Mouse (Mus musculus) lung, embryonic 16.5 days (tissue): ENCODE data around the gene Dnajc16. TPM values are rescaled to one million over a fixed set of nuclear protein-coding genes. Genes with fewer than 3 reads are reported as not detected.

Source experiments
- ATAC-seq: fragments of 200-750 bp; cut with Nextera tagmentation; 2 replicates; pipeline ENCODE4 v1.8.0; 2017; ENCODE audit warnings: low read depth, mild to moderate bottlenecking, moderate library complexity
- H3K27ac ChIP-seq: fragments of 300-500 bp; sonication (generic); 2 replicates; pipeline ENCODE4 v1.5.1; 2014; ENCODE audit warnings: mild to moderate bottlenecking, control low read depth, low read length
- H3K27me3 ChIP-seq: fragments of 300-500 bp; sonication (generic); 2 replicates; pipeline ENCODE4 v1.6.1; 2014; ENCODE audit warnings: low read depth, low read length, mixed read lengths; ENCODE audit not compliant: control insufficient read depth, insufficient read depth
- H3K36me3 ChIP-seq: fragments of 300-500 bp; sonication (generic); 2 replicates; pipeline ENCODE4 v1.6.1; 2014; ENCODE audit warnings: low read length; ENCODE audit not compliant: control insufficient read depth, insufficient read depth
- H3K4me1 ChIP-seq: fragments of 300-500 bp; sonication (generic); replicated peaks from 2 replicates; pipeline ENCODE4 v1.6.1; 2014; ENCODE audit warnings: low read length, mixed read lengths; ENCODE audit not compliant: control insufficient read depth, insufficient read depth
- H3K4me2 ChIP-seq: fragments of 300-500 bp; sonication (generic); 2 replicates; pipeline ENCODE4 v1.6.1; 2014; ENCODE audit warnings: low read depth, low read length, control low read depth
- H3K4me3 ChIP-seq: fragments of 300-500 bp; sonication (generic); 2 replicates; pipeline ENCODE4 v1.5.1; 2014; ENCODE audit warnings: mild to moderate bottlenecking, low read length, control low read depth
- H3K9ac ChIP-seq: fragments of 300-500 bp; sonication (generic); 2 replicates; pipeline ENCODE4 v1.6.1; 2014; ENCODE audit warnings: low read length, control low read depth
- H3K9me3 ChIP-seq: fragments of 300-500 bp; sonication (generic); 2 replicates; pipeline ENCODE4 v1.6.1; 2016; ENCODE audit warnings: low read length; ENCODE audit not compliant: control insufficient read depth
- WGBS: fragments of 180-500 bp; shearing (Covaris S2); extraction: QIAGEN DNeasy Blood & Tissue Kit; methylation state at CpG from one replicate; pipeline ENCODE4 v1.1.7; 2014; 5-methylcytosine and 5-hydroxymethylcytosine counted together
- polyA plus RNA-seq: library from polyadenylated mRNA; unstranded; fragments of >200 nt; fragmentation: Nextera tagmentation; extraction: Ambion mirVana; gene quantifications from 2 replicates; pipeline ENCODE4 v1.2.1, GENCODE M21; 2015

Gene Dnajc16
- polyA plus RNA-seq, 1 experiment from 2014 or later = 4.3 TPM

- 21% methylated on average over 9 of the region's 9 CpGs for WGBS
- no peaks in the 10 kb centered on the region for H3K27me3 ChIP-seq
- no peaks in the 10 kb centered on the region for H3K4me1 ChIP-seq
- H3K36me3 ChIP-seq = no peaks in the 10 kb centered on the region
- H3K9ac ChIP-seq = no peak overlapping the region
- H3K27ac ChIP-seq = no peak overlapping the region
- H3K9me3 ChIP-seq = no peaks in the 10 kb centered on the region
- 0 out of 2 replicates have a peak, but pooled peaks have one; percentile 34 for ATAC-seq
- H3K4me2 ChIP-seq = no peak overlapping the region
- no peak overlapping the region for H3K4me3 ChIP-seq
Measured at GRCm38 (mm10) chr4:141741856-141742255, 48.9 kb downstream of the Dnajc16 start.

- no peak overlapping the region for H3K9ac ChIP-seq
- H3K36me3 ChIP-seq = no peaks in the 10 kb centered on the region
- 49% methylated on average over 8 of the region's 8 CpGs for WGBS
- no peak for ATAC-seq
- H3K4me2 ChIP-seq = no peak overlapping the region
- H3K9me3 ChIP-seq = no peaks in the 10 kb centered on the region
- no peak overlapping the region for H3K4me3 ChIP-seq
- no peak overlapping the region for H3K27ac ChIP-seq
- H3K27me3 ChIP-seq = no peaks in the 10 kb centered on the region
- peaks cover 4% of the 10 kb centered on the region for H3K4me1 ChIP-seq
Measured at GRCm38 (mm10) chr4:141738015-141738414, 52.7 kb downstream of the Dnajc16 start.

- no peak overlapping the region for H3K9ac ChIP-seq
- H3K9me3 ChIP-seq = no peaks in the 10 kb centered on the region
- no peak overlapping the region for H3K4me3 ChIP-seq
- no peak overlapping the region for H3K4me2 ChIP-seq
- H3K4me1 ChIP-seq = peaks cover 4% of the 10 kb centered on the region
- no peaks in the 10 kb centered on the region for H3K36me3 ChIP-seq
- no peak for ATAC-seq
- H3K27ac ChIP-seq = no peak overlapping the region
- 63% methylated on average over 4 of the region's 4 CpGs for WGBS
- no peaks in the 10 kb centered on the region for H3K27me3 ChIP-seq
Measured at GRCm38 (mm10) chr4:141736856-141737255, 53.9 kb downstream of the Dnajc16 start.

DNA sequence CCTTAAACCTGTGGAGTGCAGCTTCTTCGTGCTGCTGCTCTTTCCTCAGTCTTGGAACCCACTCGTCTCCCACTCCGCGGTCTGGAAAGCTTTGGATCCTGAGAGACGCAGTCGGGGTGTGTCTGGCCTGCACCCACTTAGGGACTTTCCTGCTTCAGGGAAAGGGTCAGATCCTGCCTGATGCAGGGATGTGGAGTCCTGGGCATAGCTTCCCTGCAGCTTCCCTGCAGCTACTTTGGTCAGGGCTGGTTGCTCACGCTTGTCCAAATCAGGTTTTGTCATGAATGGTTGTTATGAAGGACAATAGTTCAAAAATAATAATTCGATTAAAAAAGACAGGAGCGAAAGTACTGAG, 55.5 kb downstream of the Dnajc16 start:
- H3K9me3 ChIP-seq = no peaks in the 10 kb centered on the region
- 25% methylated on average over 9 of the region's 9 CpGs for WGBS
- peak overlapping the region; percentile 37 for H3K27ac ChIP-seq
- H3K4me3 ChIP-seq = peak overlapping the region; percentile 39; the same call in 1 of the 2 replicates
- no peak overlapping the region for H3K9ac ChIP-seq
- no peaks in the 10 kb centered on the region for H3K27me3 ChIP-seq
- ATAC-seq = peak; percentile 4; the same call in 1 of the 2 replicates
- H3K4me1 ChIP-seq = peaks cover 4% of the 10 kb centered on the region
- peak overlapping the region; percentile 54 for H3K4me2 ChIP-seq
- no peaks in the 10 kb centered on the region for H3K36me3 ChIP-seq

DNA sequence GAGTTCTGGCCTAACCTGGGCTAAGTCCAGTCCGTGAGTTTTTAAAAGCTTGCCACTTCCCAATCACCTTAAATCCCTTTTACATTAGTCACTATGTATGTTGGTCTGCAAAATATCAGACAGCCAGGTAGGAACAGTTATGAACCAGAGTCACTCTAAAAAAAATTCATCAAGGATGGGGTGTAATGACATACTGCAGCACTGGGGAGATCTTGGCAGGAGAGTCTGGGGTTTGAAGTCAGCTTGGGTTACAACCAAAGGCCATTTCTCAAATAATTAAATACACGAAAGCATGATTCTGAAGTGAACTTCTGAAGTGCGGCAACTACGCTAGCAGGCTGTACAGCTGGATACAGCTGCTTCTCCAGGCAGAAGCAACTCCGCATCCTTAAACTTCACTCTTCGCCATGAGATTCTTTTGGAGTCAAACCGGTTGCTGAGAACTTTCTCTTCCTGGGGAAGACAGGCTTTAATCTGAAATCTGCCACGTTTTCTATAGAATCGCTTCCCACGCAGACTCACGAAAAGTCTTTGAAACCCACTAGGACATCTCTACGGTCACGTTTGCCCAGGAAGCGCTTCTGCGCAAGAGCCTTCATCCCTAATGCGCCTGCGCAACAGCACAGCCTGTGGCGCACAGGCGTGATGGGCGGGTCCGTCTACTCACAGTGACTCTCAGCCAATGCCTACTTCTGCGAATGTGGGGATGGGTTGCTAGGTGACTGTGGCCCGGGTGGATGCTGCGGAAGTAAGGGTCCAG, 56.1 kb downstream of the Dnajc16 start:
- no peaks in the 10 kb centered on the region for H3K36me3 ChIP-seq
- H3K27me3 ChIP-seq = no peaks in the 10 kb centered on the region
- H3K9me3 ChIP-seq = no peaks in the 10 kb centered on the region
- 5% methylated on average over 24 of the region's 24 CpGs for WGBS
- peak overlapping the region; percentile 54 for H3K4me2 ChIP-seq
- H3K9ac ChIP-seq = peak overlapping the region; percentile 40; the same call in 1 of the 2 replicates
- peak; percentile 97 for ATAC-seq
- peak overlapping the region; percentile 37 for H3K27ac ChIP-seq
- H3K4me1 ChIP-seq = peaks cover 4% of the 10 kb centered on the region
- H3K4me3 ChIP-seq = peak overlapping the region; percentile 39

GRCm38 (mm10) chr4:141731766-141732165, 59.0 kb downstream of the Dnajc16 start:
- H3K4me1 ChIP-seq = peaks cover 4% of the 10 kb centered on the region
- no peak overlapping the region for H3K4me3 ChIP-seq
- WGBS = 72% methylated on average over 5 of the region's 5 CpGs
- ATAC-seq = no peak
- H3K4me2 ChIP-seq = no peak overlapping the region
- H3K27ac ChIP-seq = no peak overlapping the region
- no peaks in the 10 kb centered on the region for H3K36me3 ChIP-seq
- H3K27me3 ChIP-seq = no peaks in the 10 kb centered on the region
- no peaks in the 10 kb centered on the region for H3K9me3 ChIP-seq
- H3K9ac ChIP-seq = no peak overlapping the region

DNA sequence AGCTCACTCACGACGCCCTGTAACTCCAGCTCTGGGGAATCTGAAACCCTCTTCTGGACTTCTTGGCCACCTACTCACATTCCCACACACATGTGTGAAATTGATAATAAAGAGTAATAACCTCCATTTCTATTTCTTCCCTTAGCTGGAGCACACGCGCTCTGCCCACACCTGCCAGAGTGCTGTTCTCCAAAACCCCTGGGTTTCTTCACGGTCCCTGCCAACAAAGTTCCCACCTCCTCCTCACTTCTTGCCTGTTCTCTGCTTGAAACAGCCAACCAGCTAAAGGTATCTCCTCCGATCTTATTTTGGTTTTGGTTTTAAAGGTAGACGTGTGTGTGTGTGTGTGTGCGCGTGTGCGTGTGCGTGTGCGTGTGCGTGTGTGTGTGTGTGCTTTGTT, 60.3 kb downstream of the Dnajc16 start:
- Histone ChIP-seq H3K36me3 (no peaks in the 10 kb centered on the region), H3K9me3 (no peaks in the 10 kb centered on the region), H3K4me1 (peaks cover 6% of the 10 kb centered on the region), H3K4me3 (no peak overlapping the region), H3K4me2 (no peak overlapping the region), H3K9ac (no peak overlapping the region), H3K27me3 (no peaks in the 10 kb centered on the region), H3K27ac (no peak overlapping the region)
- no peak for ATAC-seq
- WGBS = 80% methylated on average over 13 of the region's 13 CpGs

- no peaks in the 10 kb centered on the region for H3K27me3 ChIP-seq
- WGBS = 82% methylated on average over 3 of the region's 3 CpGs
- no peak for ATAC-seq
- no peak overlapping the region for H3K4me2 ChIP-seq
- no peak overlapping the region for H3K27ac ChIP-seq
- no peak overlapping the region for H3K9ac ChIP-seq
- peaks cover 5% of the 10 kb centered on the region; the same call in 1 of the 2 replicates for H3K4me1 ChIP-seq
- H3K4me3 ChIP-seq = no peak overlapping the region
- no peaks in the 10 kb centered on the region for H3K9me3 ChIP-seq
- no peaks in the 10 kb centered on the region for H3K36me3 ChIP-seq
Measured at GRCm38 (mm10) chr4:141729266-141729665, 61.5 kb downstream of the Dnajc16 start.

- no peak for ATAC-seq
- no peaks in the 10 kb centered on the region for H3K36me3 ChIP-seq
- 35% methylated on average over 3 of the region's 3 CpGs for WGBS
- H3K4me1 ChIP-seq = peaks cover 21% of the 10 kb centered on the region
- peak overlapping the region; percentile 47; the same call in 1 of the 2 replicates for H3K27ac ChIP-seq
- no peaks in the 10 kb centered on the region for H3K27me3 ChIP-seq
- no peak overlapping the region for H3K4me3 ChIP-seq
- no peaks in the 10 kb centered on the region for H3K9me3 ChIP-seq
- 0 out of 2 replicates have a peak overlapping the region, but pooled peaks have one; percentile 26 for H3K9ac ChIP-seq
- no peak overlapping the region for H3K4me2 ChIP-seq
Measured at GRCm38 (mm10) chr4:141725738-141726137, 65.0 kb downstream of the Dnajc16 start.
